Mouse (Mus musculus) ovary, postnatal 14 days (tissue): ENCODE measurements at regions not wholly inside any gene's neighbourhood (a gene's known extent, or its start where the extent isn't known, plus 50 kb on each side); places are given as distances from the start of the nearest gene placed in this dataset.

Experiments used
- DNase-seq: peaks from one replicate; pipeline ENCODE4 v3.0.0; 2022; ENCODE audit warnings: low spot score

- peak; percentile 65 for DNase-seq
These were observed 67.5 kb downstream of the Sc5d start for GRCm38 (mm10) chr9:42196552-42196951.

GRCm38 (mm10) chr9:42196110-42196509 lies 67.9 kb downstream of the Sc5d start:
- no peak for DNase-seq

GRCm38 (mm10) chr9:42195651-42196050 lies 68.4 kb downstream of the Sc5d start:
- DNase-seq: no peak

GRCm38 (mm10) chr9:42194939-42195338 lies 69.1 kb downstream of the Sc5d start:
- no peak for DNase-seq

- no peak for DNase-seq
These were observed 69.9 kb downstream of the Sc5d start for GRCm38 (mm10) chr9:42194176-42194575.

GRCm38 (mm10) chr9:42192967-42193733 lies 69.1 kb upstream of the Sorl1 start:
- DNase-seq: no peak

GRCm38 (mm10) chr9:42187371-42188228 lies 63.5 kb upstream of the Sorl1 start:
- no peak for DNase-seq

GRCm38 (mm10) chr9:42184104-42184635 lies 60.1 kb upstream of the Sorl1 start:
- no peak for DNase-seq

- no peak for DNase-seq
These were observed 59.4 kb upstream of the Sorl1 start for GRCm38 (mm10) chr9:42183448-42183847.

GRCm38 (mm10) chr9:42182400-42182799 lies 58.3 kb upstream of the Sorl1 start:
- no peak for DNase-seq

- DNase-seq: no peak
These were observed 56.1 kb upstream of the Sorl1 start for GRCm38 (mm10) chr9:42180152-42180551.

GRCm38 (mm10) chr9:42178759-42179377 lies 54.8 kb upstream of the Sorl1 start:
- no peak for DNase-seq

GRCm38 (mm10) chr9:42174349-42174955 lies 50.4 kb upstream of the Sorl1 start:
- DNase-seq: no peak
